Mouse (Mus musculus) left cerebral cortex, adult 18-20 months (tissue): ENCODE data around the gene Samsn1. TPM values are rescaled to one million over a fixed set of nuclear protein-coding genes. Genes with fewer than 3 reads are reported as not detected.

Experiments
- DNase-seq, 2 experiments: peaks; one replicate each; pipeline ENCODE4 v3.0.0; 2021 to 2022; ENCODE audit warnings: low spot score in 2 of 2, mixed read lengths in 1 of 2
- long read RNA-seq, 2 experiments: library from polyadenylated mRNA; stranded (forward); transcript quantifications; one replicate each; pipeline ENCODE4 v2.0.0; 2021
- total RNA-seq, 2 experiments: library from RNA; stranded (reverse); gene quantifications; 2 replicates each; pipeline ENCODE4 v1.2.3; 2021

Samsn1 gene
- total RNA-seq: 1 to 10 TPM; 1.5 to 1.9 TPM
- long read RNA-seq, experiment 1, partial matches to known transcripts: 0 of 4 reads
- long read RNA-seq, experiment 1, other reads (novel, unspliced or antisense): 0 of 4 reads
- long read RNA-seq, experiment 2, partial matches to known transcripts: 0 of 3 reads
- long read RNA-seq, experiment 2, other reads (novel, unspliced or antisense): 2 of 3 reads

- DNase-seq: no peak
These were observed at the start of gene Samsn1 for GRCm38 (mm10) chr16:76022181-76022580. Gene Samsn1, minus strand, starts transcription at chr16:76022281.

- DNase-seq: no peak
These were observed 44.1 kb upstream of the Samsn1 start for GRCm38 (mm10) chr16:76066082-76066635.

- DNase-seq: no peak
These were observed 32.9 kb upstream of the Samsn1 start for GRCm38 (mm10) chr16:76054976-76055375.

- no peak for DNase-seq
These were observed 32.0 kb upstream of the Samsn1 start for GRCm38 (mm10) chr16:76054079-76054478.

- no peak for DNase-seq
These were observed 31.5 kb upstream of the Samsn1 start for GRCm38 (mm10) chr16:76053537-76053936.

GRCm38 (mm10) chr16:76047066-76047465, 25.0 kb upstream of the Samsn1 start:
- DNase-seq: no peak

GRCm38 (mm10) chr16:76040319-76040945, 18.4 kb upstream of the Samsn1 start:
- no peak for DNase-seq

GRCm38 (mm10) chr16:76019164-76019563, 2.9 kb downstream of the Samsn1 start:
- DNase-seq: no peak

- DNase-seq: no peak
These were observed 18.2 kb downstream of the Samsn1 start for GRCm38 (mm10) chr16:76003812-76004389.

- DNase-seq: no peak
These were observed 19.1 kb downstream of the Samsn1 start for GRCm38 (mm10) chr16:76002870-76003572.

GRCm38 (mm10) chr16:76002287-76002686, 19.8 kb downstream of the Samsn1 start:
- DNase-seq: no peak

GRCm38 (mm10) chr16:76001788-76002187, 20.3 kb downstream of the Samsn1 start:
- no peak for DNase-seq

GRCm38 (mm10) chr16:76000127-76000526, 22.0 kb downstream of the Samsn1 start:
- no peak for DNase-seq

- DNase-seq: no peak
These were observed 31.9 kb downstream of the Samsn1 start for GRCm38 (mm10) chr16:75990173-75990572.

- DNase-seq: no peak
These were observed 38.2 kb downstream of the Samsn1 start for GRCm38 (mm10) chr16:75983831-75984230.

- no peak for DNase-seq
These were observed 42.7 kb downstream of the Samsn1 start for GRCm38 (mm10) chr16:75979381-75979780.

GRCm38 (mm10) chr16:75977798-75978197, 44.3 kb downstream of the Samsn1 start:
- no peak for DNase-seq

- DNase-seq: no peak
These were observed 46.3 kb downstream of the Samsn1 start for GRCm38 (mm10) chr16:75975682-75976332.

GRCm38 (mm10) chr16:75970266-75970998, 51.6 kb downstream of the Samsn1 start:
- no peak for DNase-seq

- DNase-seq: no peak
These were observed 60.1 kb downstream of the Samsn1 start for GRCm38 (mm10) chr16:75962021-75962420.

- DNase-seq: no peak
These were observed 60.6 kb downstream of the Samsn1 start for GRCm38 (mm10) chr16:75961487-75961886.
